Mouse (Mus musculus): ENCODE measurements around the gene Fstl4.
A peak's percentile ranks its signal among the peaks of the same experiment; 100 is the strongest.

Fstl4 gene

GRCm38 (mm10) chr11:52764461-52764893, at the start of gene Fstl4:
Gene Fstl4 (plus strand): TSS chr11:52764634.
- DNase-seq (ENCODE audit: low read depth, low spot score) = peak; percentile 40

- DNase-seq (ENCODE audit: low read depth, low spot score) = no peak
Observed at GRCm38 (mm10) chr11:52718570-52718969, 45.9 kb upstream of the Fstl4 start.

- no peak for DNase-seq (ENCODE audit: low read depth, low spot score)
Observed at GRCm38 (mm10) chr11:52721087-52721486, 43.3 kb upstream of the Fstl4 start.

GRCm38 (mm10) chr11:52722706-52723105, 41.7 kb upstream of the Fstl4 start:
- DNase-seq (ENCODE audit: low read depth, low spot score) = no peak

GRCm38 (mm10) chr11:52726001-52726400, 38.4 kb upstream of the Fstl4 start:
- DNase-seq (ENCODE audit: low read depth, low spot score) = peak; percentile 16

- no peak for DNase-seq (ENCODE audit: low read depth, low spot score)
Observed at GRCm38 (mm10) chr11:52728479-52728878, 36.0 kb upstream of the Fstl4 start.

- no peak for DNase-seq (ENCODE audit: low read depth, low spot score)
Observed at GRCm38 (mm10) chr11:52729890-52730289, 34.5 kb upstream of the Fstl4 start.

- no peak for DNase-seq (ENCODE audit: low read depth, low spot score)
Observed at GRCm38 (mm10) chr11:52731979-52732378, 32.5 kb upstream of the Fstl4 start.

- DNase-seq (ENCODE audit: low read depth, low spot score) = no peak
Observed at GRCm38 (mm10) chr11:52734493-52735195, 29.8 kb upstream of the Fstl4 start.

- DNase-seq (ENCODE audit: low read depth, low spot score) = no peak
Observed at GRCm38 (mm10) chr11:52739187-52739586, 25.2 kb upstream of the Fstl4 start.

GRCm38 (mm10) chr11:52740466-52740865, 24.0 kb upstream of the Fstl4 start:
- no peak for DNase-seq (ENCODE audit: low read depth, low spot score)

GRCm38 (mm10) chr11:52743956-52744355, 20.5 kb upstream of the Fstl4 start:
- DNase-seq (ENCODE audit: low read depth, low spot score) = no peak

GRCm38 (mm10) chr11:52744593-52745450, 19.6 kb upstream of the Fstl4 start:
- no peak for DNase-seq (ENCODE audit: low read depth, low spot score)

GRCm38 (mm10) chr11:52747206-52747605, 17.2 kb upstream of the Fstl4 start:
- DNase-seq (ENCODE audit: low read depth, low spot score) = no peak

- peak; percentile 18 for DNase-seq (ENCODE audit: low read depth, low spot score)
Observed at GRCm38 (mm10) chr11:52747766-52748456, 16.5 kb upstream of the Fstl4 start.

GRCm38 (mm10) chr11:52749988-52750387, 14.4 kb upstream of the Fstl4 start:
- no peak for DNase-seq (ENCODE audit: low read depth, low spot score)

- DNase-seq (ENCODE audit: low read depth, low spot score) = no peak
Observed at GRCm38 (mm10) chr11:52752524-52752923, 11.9 kb upstream of the Fstl4 start.

GRCm38 (mm10) chr11:52753261-52753660, 11.2 kb upstream of the Fstl4 start:
- DNase-seq (ENCODE audit: low read depth, low spot score) = no peak

- DNase-seq (ENCODE audit: low read depth, low spot score) = no peak
Observed at GRCm38 (mm10) chr11:52761800-52762199, 2.6 kb upstream of the Fstl4 start.

- DNase-seq (ENCODE audit: low read depth, low spot score) = peak; percentile 39
Observed at GRCm38 (mm10) chr11:52764894-52765677, 652 bp downstream of the Fstl4 start.

- peak; percentile 26 for DNase-seq (ENCODE audit: low read depth, low spot score)
Observed at GRCm38 (mm10) chr11:52765678-52766254, 1.3 kb downstream of the Fstl4 start.

All from WW6 (cell line).